Mouse (Mus musculus) E14TG2a.4 (cell line): ENCODE results near the gene Tmem88.

Experiments used
- H3K27me3 ChIP-seq: 2 replicates; pipeline ENCODE4 v1.6.1; 2014; ENCODE audit warnings: low read length, control low read depth; ENCODE audit not compliant: insufficient read depth
- H3K36me3 ChIP-seq: 2 replicates; pipeline ENCODE4 v1.6.1; 2014; ENCODE audit warnings: low read length, control low read depth; ENCODE audit not compliant: insufficient read depth
- H3K4me1 ChIP-seq: replicated peaks from 2 replicates; pipeline ENCODE4 v1.6.1; 2014; ENCODE audit warnings: low read depth, low read length, control low read depth
- H3K4me3 ChIP-seq: replicated peaks from 2 replicates; pipeline ENCODE4 v1.5.1; 2014; ENCODE audit warnings: mild to moderate bottlenecking, low read length
- H3K9me3 ChIP-seq: 2 replicates; pipeline ENCODE4 v1.6.1; 2014; ENCODE audit warnings: low read length, control low read depth
- CTCF ChIP-seq: conservative IDR thresholded peaks from 2 replicates; pipeline ENCODE4 v1.5.1; 2014; ENCODE audit warnings: low read length
- NANOG ChIP-seq: IDR thresholded peaks from 2 replicates; pipeline ENCODE4 v1.6.1; 2014; ENCODE audit warnings: borderline replicate concordance, low read length, mixed read lengths
- POU5F1 ChIP-seq: IDR thresholded peaks from 2 replicates; pipeline ENCODE4 v1.6.1; 2014; ENCODE audit warnings: low read length, borderline replicate concordance

The Tmem88 gene

DNA sequence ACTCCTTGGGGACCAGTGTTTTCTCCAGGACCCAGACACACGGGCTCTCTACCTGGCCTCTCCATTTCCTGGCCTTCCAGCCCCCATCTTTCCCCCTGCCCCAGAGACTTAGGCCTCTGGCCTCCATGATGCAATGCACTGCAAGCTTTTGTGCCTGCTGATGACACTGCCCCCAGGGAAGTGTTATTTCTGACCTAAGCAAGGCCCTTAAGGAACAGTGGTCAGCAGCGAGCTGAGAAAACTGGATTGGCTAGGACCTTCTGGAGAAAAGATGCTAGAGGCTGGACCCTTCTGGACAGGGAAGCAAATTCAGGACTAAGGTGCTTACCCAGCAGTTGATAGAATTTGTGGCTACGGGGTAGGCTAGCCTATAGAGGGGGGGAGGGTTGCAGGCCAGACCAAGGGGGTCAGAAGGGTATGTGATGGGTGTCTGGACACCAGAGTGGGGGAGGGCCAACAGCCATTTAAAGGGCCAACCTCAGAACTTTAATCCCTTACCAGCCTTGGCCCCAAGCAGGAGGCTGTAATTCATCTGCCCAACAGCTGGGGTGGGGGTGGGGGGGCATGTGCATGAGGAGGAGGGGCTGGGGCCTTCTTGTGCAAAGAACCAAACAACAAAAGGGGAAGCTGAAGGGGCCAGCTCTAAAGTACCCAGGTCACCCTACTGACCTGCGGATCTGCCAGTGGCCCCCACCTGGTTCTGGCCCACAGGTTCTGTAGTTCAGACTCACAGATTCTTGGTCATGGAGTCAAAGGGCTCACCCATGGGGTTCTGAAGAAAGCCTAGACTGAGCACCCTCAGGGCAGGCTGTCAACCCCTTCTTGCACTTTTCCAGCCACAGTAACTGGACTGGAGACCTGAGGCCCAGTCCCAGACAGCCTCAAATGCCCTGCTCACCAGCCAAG is 16.6 kb upstream of the Tmem88 start:
- no peak for TF ChIP-seq NANOG
- TF ChIP-seq CTCF, result no peak
- no peak for TF ChIP-seq POU5F1
- Histone ChIP-seq H3K36me3 (peaks cover 11% of the 10 kb centered on the region), H3K4me3 (peak overlapping the region; percentile 88), H3K4me1 (peaks cover 73% of the 10 kb centered on the region), H3K9me3 (no peaks in the 10 kb centered on the region), H3K27me3 (peaks cover 11% of the 10 kb centered on the region)

DNA sequence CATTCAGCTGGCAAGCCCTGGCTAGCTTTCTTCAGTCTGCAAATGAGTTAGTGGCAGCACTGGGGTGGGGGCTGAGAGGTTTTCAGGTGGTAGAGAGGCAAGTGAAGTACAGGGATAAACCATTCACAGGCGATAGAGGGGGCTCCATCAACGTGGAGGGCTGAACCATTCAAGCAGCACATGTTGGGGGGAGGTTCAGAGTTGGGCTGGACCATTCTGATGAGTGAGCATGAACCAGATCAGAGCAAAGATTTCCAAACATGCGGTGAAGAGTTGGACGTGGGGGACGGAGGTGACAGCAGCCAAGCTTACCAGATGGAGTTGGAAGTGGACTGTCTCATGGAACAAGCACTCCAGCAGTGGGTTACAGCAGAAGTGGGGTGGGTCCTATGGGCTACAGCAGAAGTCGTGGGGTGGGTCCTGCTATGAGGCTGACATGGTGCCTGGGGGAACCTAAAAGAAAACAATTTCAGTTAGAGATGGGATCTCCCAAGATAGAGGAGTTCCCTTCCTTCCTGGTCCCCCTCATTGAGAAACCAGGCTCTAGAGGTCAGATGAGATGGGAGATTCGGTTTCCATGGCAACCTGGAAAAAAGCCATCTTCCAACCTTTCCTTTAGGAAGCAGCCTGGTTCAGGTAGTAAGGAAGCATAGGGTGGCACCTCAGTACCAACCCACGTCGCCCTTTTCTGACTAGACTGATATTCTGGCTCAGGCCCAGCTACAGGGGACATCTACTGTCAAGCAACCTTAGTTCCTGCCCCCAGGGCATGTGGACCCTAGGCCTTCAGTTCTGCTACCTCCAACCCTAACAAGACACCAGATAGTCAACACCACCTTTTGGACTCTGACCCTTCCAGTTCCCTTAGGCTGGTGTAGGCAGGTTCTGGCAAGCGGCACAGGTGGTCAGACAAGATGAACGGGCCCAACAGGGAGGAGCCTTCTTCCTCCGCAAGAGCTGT is 15.5 kb upstream of the Tmem88 start, which contains the start of gene Kdm6b:
Gene Kdm6b (minus strand): TSS at position 455 of the 961 bp plus-strand sequence.
- Histone ChIP-seq H3K4me1 (peaks cover 71% of the 10 kb centered on the region), H3K9me3 (no peaks in the 10 kb centered on the region), H3K36me3 (peaks cover 11% of the 10 kb centered on the region), H3K27me3 (peaks cover 8% of the 10 kb centered on the region), H3K4me3 (peak within 1 kb of the TSS; percentile 88)
- TF ChIP-seq POU5F1 (no peak), CTCF (no peak), NANOG (no peak)

DNA sequence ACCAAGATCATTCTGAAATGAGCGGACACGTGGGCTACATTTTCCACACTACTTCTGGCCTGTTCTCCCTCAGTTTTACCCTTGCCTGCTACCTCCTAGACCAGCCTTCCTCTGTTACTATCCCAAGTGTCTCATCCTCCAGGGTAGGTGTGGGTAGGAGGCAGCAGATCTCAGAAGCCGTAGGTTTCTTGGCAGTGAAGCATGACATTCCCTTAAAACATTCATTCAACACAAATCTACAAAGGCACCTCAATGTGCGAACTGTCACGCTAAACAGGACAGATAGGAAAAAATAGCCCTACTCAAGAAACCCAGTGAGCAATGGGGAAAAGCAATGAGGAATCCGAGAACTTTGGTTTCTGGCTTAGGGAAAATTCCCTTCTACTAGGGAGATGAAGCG is 14.5 kb upstream of the Tmem88 start:
- H3K4me3 ChIP-seq, result peak overlapping the region; percentile 88
- TF ChIP-seq CTCF, result no peak
- no peak for TF ChIP-seq NANOG
- TF ChIP-seq POU5F1, result no peak
- H3K4me1 ChIP-seq, result peaks cover 72% of the 10 kb centered on the region
- H3K27me3 ChIP-seq, result peaks cover 8% of the 10 kb centered on the region
- H3K9me3 ChIP-seq, result no peaks in the 10 kb centered on the region
- H3K36me3 ChIP-seq, result peaks cover 18% of the 10 kb centered on the region

DNA sequence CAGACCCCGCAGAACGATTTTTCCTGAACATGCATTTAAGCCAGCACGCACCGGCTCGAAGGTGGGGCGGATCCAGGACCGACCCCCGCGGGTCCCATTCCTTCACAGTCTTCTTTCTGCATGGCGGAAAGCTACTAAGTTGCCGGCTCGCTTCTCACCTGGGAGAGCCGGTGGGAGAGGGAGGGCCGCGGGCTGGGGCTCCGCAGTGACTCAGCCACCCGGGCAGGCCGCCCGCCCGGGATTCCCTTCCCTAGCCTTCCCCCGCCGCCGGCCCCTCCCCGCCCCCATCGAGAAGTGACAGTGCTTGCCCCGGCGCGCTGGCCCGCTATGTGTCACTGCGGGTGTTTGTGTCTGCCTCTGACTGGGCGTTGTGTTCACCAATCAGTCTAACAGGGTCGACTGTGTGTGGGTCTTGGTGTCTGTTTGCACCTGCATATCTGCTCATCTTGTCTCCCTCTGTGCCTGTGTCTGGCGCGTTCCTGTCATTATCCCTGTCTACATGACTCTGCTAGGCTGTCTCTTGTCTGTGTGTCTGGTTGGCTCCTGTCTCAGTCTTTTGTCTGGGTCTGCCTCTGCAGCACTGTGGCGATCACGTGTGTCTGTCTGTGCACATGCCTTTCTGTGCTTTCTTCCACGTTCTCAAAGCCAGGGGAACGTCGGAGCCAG is 13.6 kb upstream of the Tmem88 start:
- H3K9me3 ChIP-seq, result no peaks in the 10 kb centered on the region
- H3K4me1 ChIP-seq, result peaks cover 75% of the 10 kb centered on the region
- H3K4me3 ChIP-seq, result peak overlapping the region; percentile 88
- H3K36me3 ChIP-seq, result peaks cover 26% of the 10 kb centered on the region
- peaks cover 8% of the 10 kb centered on the region for H3K27me3 ChIP-seq
- TF ChIP-seq CTCF (no peak), NANOG (no peak), POU5F1 (no peak)

DNA sequence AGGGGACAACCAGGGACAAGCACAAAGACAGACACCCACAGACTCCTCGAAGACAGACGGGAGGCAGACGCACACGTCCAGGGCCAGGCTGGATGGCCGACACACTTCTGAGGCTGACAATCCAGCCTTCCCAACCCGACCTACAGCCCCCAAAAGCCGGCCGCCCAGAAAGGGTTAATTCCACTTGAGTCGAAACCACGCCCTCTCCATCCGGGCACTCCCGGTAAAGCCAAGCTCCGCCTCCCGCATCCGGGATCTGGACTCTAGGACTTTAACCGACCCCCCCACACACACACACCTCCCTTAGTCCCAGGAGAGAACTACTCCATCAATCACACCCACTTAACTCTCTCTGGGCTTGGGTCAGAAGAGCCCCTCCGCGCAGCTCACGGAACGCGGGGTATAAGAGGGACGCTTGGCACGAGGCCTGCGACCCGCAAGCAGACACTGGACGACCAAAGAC is 13.1 kb upstream of the Tmem88 start:
- Histone ChIP-seq H3K36me3 (peaks cover 31% of the 10 kb centered on the region), H3K4me3 (peak overlapping the region; percentile 88), H3K4me1 (peaks cover 76% of the 10 kb centered on the region), H3K27me3 (peaks cover 8% of the 10 kb centered on the region), H3K9me3 (no peaks in the 10 kb centered on the region)
- no peak for TF ChIP-seq POU5F1
- no peak for TF ChIP-seq CTCF
- TF ChIP-seq NANOG, result no peak

DNA sequence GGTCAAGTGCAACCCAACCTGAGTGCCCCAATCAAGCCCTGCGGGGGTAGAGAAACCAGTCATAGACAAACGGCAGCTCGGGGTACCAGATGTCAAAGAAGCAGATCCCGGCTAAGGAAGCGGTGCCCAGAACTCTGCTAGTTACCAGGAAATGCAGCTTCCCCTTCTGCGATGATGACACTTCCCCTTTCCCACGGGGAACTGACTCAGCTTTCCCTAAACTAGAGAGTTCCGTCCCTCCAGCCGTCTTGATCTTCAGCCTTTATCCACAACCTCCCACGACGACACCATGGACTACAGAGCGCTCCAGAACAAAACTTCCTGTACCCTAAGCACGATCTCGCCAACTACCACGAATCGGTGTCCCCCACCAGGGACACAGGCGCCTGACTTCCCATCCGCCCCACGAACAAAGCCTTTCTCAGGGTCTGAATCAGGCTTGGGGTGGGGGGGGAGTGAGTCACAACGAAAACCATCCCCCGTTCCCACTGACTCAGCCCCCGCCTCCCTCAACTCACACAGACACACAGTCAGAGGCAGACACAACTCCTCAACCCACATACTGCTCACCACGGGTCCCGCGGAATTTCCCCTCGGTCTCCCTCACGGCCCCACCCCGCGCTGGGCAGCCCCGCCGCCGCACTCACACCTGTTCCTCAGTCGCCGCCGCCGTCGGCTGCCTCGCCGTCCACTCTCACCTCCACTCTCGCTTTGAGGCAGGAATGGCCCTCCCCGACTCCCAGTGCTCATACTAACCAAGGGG is 12.5 kb upstream of the Tmem88 start:
- Histone ChIP-seq H3K4me1 (peaks cover 80% of the 10 kb centered on the region), H3K36me3 (peaks cover 37% of the 10 kb centered on the region), H3K27me3 (peaks cover 8% of the 10 kb centered on the region), H3K4me3 (peak overlapping the region; percentile 88), H3K9me3 (no peaks in the 10 kb centered on the region)
- TF ChIP-seq NANOG (no peak), CTCF (no peak), POU5F1 (no peak)

DNA sequence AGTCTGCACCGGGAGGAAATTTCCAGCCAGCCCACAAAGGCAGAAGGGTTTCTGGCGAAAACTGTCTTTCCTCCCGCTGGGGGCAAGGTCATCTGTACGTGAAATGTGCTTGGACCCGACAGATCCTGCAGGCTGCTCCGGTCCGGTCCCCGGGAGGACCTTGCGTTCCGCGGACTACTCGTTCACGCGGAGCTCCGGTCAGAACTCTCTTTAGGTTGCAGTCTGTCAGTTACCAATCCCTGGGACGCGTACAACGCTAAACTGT is 11.9 kb upstream of the Tmem88 start:
- Histone ChIP-seq H3K36me3 (peaks cover 42% of the 10 kb centered on the region), H3K4me1 (peaks cover 80% of the 10 kb centered on the region), H3K9me3 (no peaks in the 10 kb centered on the region), H3K4me3 (peak overlapping the region; percentile 88), H3K27me3 (peaks cover 8% of the 10 kb centered on the region)
- TF ChIP-seq CTCF (no peak), POU5F1 (no peak), NANOG (no peak)
